Mouse (Mus musculus) thymus, adult 2 months (tissue): ENCODE data around the gene 1810049J17Rik. TPM values are rescaled to one million over a fixed set of nuclear protein-coding genes. Genes with fewer than 3 reads are reported as not detected.

Experiments used
- DNase-seq: peaks from one replicate; pipeline ENCODE4 v3.0.0; 2021
- H3K27ac ChIP-seq: fragments of 200-500 bp; 2 replicates; pipeline ENCODE4 v1.5.1; 2012; ENCODE audit warnings: low read length, control low read depth; ENCODE audit not compliant: control insufficient read depth, insufficient read depth
- H3K27me3 ChIP-seq: fragments of 200-500 bp; 2 replicates; pipeline ENCODE4 v1.6.1; 2012; ENCODE audit warnings: mild to moderate bottlenecking, low read length, moderate library complexity, mixed read lengths; ENCODE audit not compliant: control insufficient read depth, insufficient read depth
- H3K36me3 ChIP-seq: fragments of 200-500 bp; 2 replicates; pipeline ENCODE4 v1.6.1; 2012; ENCODE audit warnings: mild to moderate bottlenecking, low read length, moderate library complexity; ENCODE audit not compliant: control insufficient read depth, insufficient read depth
- H3K4me1 ChIP-seq: fragments of 200-500 bp; replicated peaks from 2 replicates; pipeline ENCODE4 v1.6.1; 2012; ENCODE audit warnings: low read length; ENCODE audit not compliant: control insufficient read depth, insufficient read depth
- H3K4me3 ChIP-seq: fragments of 200-500 bp; 2 replicates; pipeline ENCODE4 v1.5.1; 2012; ENCODE audit warnings: mild to moderate bottlenecking, low read length, control low read depth, moderate library complexity; ENCODE audit not compliant: control insufficient read depth, insufficient read depth
- CTCF ChIP-seq: fragments of 200-500 bp; IDR thresholded peaks from 2 replicates; pipeline ENCODE4 v1.5.1; 2012; ENCODE audit warnings: mild to moderate bottlenecking, control low read depth, low read length, moderate library complexity, borderline replicate concordance; ENCODE audit not compliant: control insufficient read depth, poor library complexity, insufficient read depth; ENCODE audit errors: extremely low read depth
- POLR2A ChIP-seq: fragments of 200-500 bp; IDR thresholded peaks from 2 replicates; pipeline ENCODE4 v1.6.1; 2012; ENCODE audit warnings: mild to moderate bottlenecking, low read length, control low read depth, moderate library complexity; ENCODE audit not compliant: control insufficient read depth, poor library complexity, insufficient read depth; ENCODE audit errors: extremely low read depth
- WGBS: fragments of 180-500 bp; shearing (Covaris S2); methylation state at CpG from one replicate; pipeline ENCODE4 v1.1.7; 2018; 5-methylcytosine and 5-hydroxymethylcytosine counted together
- polyA plus RNA-seq: library from polyadenylated mRNA; depleted of rRNA; stranded (reverse); fragments of >200 nt; gene quantifications from 2 replicates; pipeline ENCODE4 v1.2.3, GENCODE M21; 2012

1810049J17Rik gene
- polyA plus RNA-seq, 1 experiment: not detected

DNA sequence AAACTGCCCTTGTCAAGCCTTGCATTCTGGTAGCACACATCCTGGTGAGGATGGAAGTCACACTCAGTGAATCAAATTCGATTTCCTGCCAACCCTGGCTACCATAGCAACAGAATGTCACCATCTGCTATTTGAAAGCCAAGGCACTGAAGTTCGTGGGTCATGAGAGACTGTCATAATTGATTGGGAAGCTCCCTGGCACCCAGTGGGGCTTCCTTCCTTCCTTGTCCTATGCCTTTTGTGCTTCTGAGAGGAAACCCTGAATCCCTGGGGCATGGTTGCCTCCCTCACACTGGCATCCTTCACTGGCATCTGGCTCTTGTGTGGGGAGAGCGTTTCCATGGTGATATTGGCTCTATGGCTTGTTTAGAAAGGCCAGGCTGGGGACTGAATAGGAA is 44.4 kb upstream of the 1810049J17Rik start:
- 56% methylated on average over 3 of the region's 3 CpGs for WGBS
- TF ChIP-seq CTCF (no peak), POLR2A (no peak)
- Histone ChIP-seq H3K27ac (no peak overlapping the region), H3K27me3 (no peaks in the 10 kb centered on the region), H3K4me3 (no peak overlapping the region), H3K36me3 (no peaks in the 10 kb centered on the region), H3K4me1 (no peaks in the 10 kb centered on the region)
- DNase-seq: no peak

DNA sequence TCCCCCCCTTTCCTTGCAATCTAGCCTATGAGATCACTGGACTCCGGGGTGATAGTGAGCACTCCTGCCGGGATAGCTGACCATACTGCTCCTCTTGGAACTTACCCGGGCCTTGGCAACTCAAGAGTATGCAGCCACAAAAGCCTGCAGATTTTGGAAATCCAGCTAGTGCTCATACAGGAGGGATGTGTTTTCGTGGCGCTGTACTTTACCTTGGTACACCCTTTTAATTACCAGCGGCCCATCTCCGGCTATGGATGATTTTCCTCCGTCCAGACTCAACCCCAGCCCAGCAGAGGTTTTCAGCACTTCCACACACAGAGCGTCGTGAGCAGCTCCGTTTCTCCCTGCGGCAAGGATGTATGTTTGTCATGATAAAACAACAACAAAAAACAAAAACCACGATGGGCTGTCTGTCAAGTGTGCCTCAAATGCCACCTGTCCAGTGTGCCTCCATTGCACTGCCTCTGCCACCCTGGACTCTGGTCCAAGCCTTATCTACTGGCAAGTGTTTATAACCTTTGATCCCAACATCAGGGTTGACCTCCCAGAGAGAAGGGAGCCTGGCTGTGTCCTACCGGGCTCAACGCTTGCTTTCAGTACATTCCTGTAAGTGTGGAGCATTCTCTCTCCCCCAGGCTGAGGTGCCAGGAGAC is 43.8 kb upstream of the 1810049J17Rik start:
- H3K36me3 ChIP-seq: no peaks in the 10 kb centered on the region
- WGBS: 97% methylated on average over 15 of the region's 15 CpGs
- H3K4me3 ChIP-seq: no peak overlapping the region
- no peak for TF ChIP-seq CTCF
- TF ChIP-seq POLR2A: no peak
- no peak for DNase-seq
- H3K27ac ChIP-seq: no peak overlapping the region
- no peaks in the 10 kb centered on the region for H3K27me3 ChIP-seq
- no peaks in the 10 kb centered on the region for H3K4me1 ChIP-seq

DNA sequence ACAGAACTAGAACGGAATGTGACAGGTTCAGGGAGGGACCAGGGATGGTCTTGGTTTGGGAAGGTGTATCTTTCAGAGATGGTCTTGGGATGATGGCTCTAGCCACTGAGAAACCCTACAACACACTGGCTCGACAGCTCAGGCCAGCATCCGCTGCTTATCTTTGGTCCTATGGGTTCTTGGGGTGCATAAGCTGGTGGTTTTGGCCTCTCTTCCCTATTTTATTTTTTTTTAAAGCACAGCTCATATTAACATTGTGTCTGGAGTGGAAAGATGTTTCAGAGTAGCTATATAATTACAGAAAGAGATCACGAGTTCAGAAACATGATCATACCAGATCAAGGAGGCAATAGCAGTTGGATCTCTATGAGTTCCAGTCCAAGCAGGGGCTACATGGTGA is 42.4 kb upstream of the 1810049J17Rik start:
- Histone ChIP-seq H3K36me3 (no peaks in the 10 kb centered on the region), H3K27ac (no peak overlapping the region), H3K4me1 (no peaks in the 10 kb centered on the region), H3K4me3 (no peak overlapping the region), H3K27me3 (no peaks in the 10 kb centered on the region)
- DNase-seq: no peak
- no peak for TF ChIP-seq POLR2A
- no peak for TF ChIP-seq CTCF
- 93% methylated on average over 4 of the region's 4 CpGs for WGBS

DNA sequence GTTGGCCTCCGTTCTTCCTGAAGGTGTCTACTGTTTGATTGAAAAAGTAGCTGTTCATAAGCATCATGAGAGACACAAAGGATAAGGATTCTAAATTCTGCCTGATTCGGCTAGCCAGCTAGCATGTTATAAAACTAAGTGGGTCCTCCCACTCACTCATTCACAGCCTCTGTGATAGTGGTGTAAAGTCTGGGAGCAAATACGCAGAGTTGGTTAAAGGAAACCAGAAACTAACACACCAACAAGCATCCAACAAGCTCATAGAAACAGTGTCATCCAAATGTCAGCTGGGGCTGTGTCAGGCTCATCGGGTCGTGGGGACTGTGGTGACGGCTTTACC is 41.0 kb upstream of the 1810049J17Rik start:
- H3K4me3 ChIP-seq: no peak overlapping the region
- H3K27ac ChIP-seq: no peak overlapping the region
- WGBS: 92% methylated on average over 6 of the region's 6 CpGs
- DNase-seq: no peak
- TF ChIP-seq POLR2A (no peak), CTCF (no peak)
- H3K36me3 ChIP-seq: no peaks in the 10 kb centered on the region
- no peaks in the 10 kb centered on the region for H3K27me3 ChIP-seq
- no peaks in the 10 kb centered on the region for H3K4me1 ChIP-seq

DNA sequence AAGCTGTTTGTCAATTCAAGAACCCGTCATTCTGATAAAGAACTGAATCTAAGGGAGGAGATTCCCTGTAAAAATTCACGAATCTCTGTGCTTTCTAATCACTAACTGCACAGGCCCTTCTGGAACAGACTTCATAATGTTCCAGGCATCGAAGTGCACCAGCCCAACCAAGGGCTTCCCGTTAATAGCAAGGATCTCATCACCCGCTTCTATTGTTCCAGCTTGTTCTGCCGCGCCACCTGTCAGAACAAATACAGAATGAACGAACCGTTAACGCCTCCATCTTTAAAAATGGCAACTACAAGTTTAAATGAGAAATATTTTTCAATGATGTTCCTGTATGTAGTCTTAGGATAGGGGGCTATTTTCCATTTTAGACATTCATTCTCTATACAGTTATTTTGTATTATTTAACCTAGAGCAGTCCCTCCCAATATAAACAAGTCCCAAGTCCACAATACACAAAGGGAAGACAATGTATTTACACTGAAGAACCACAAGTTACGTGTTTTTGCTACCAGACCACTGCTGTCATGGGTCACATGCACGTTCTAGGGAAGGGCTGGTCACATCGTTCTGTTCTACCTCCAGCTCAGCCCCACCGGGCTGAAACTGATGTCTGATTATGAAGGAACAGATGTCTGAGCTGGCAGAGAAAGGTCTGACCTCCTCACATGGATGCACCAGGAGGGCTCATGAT is 40.5 kb upstream of the 1810049J17Rik start:
- Histone ChIP-seq H3K36me3 (no peaks in the 10 kb centered on the region), H3K4me3 (no peak overlapping the region), H3K27me3 (no peaks in the 10 kb centered on the region), H3K27ac (no peak overlapping the region), H3K4me1 (no peaks in the 10 kb centered on the region)
- TF ChIP-seq CTCF (no peak), POLR2A (no peak)
- WGBS: 95% methylated on average over 14 of the region's 14 CpGs
- no peak for DNase-seq

DNA sequence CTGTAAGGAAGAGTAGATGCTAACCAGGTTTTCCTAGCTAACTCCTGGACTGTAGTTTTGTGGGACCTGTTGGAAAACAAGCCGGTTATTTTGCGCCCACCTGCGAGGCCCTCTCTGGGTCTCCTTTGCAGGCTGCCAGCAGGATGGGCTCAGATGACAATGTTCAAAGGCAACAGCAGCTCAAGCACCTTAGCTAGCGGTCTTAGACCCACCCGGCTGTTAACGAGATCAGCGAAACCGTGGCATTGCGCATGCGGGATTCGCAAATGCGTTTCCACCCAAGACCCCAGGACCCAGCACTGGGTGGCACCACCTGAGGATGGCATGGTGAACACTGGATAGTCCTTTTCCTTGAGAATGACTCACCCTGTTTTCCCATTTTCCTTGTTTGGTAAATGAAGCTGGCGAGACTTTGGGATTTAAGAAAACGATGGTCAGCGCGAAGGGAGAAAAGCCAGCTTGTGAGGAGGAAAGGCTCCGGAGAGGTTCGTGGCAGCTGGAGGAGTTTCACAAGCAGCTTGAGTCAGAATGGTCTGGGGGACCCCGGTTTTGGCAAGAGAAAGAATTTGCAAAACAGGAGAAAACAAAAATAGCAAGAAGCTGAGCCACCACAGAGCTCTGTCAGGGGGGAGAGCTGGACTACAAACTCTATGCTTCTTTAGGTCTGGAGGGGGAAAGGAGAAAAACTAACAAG is 39.0 kb upstream of the 1810049J17Rik start:
- TF ChIP-seq POLR2A (no peak), CTCF (no peak)
- H3K4me1 ChIP-seq: no peaks in the 10 kb centered on the region
- no peak overlapping the region for H3K4me3 ChIP-seq
- H3K36me3 ChIP-seq: no peaks in the 10 kb centered on the region
- no peaks in the 10 kb centered on the region for H3K27me3 ChIP-seq
- no peak overlapping the region for H3K27ac ChIP-seq
- DNase-seq: no peak
- WGBS: 93% methylated on average over 19 of the region's 19 CpGs
